Comparison of ENCODE assay signal across 12 mouse cellular contexts in genomic region chr16:41728900-41729585, GRCm38 (mm10).
DNase-seq lines count a peak whose midpoint lies in the region; ATAC-seq and TF ChIP-seq lines count a peak whose summit lies in the region.
"Had no signal": no experiment of that assay in that cellular context is flagged by ENCODE, and none has a peak within 500 bp of the region (broad histone marks: within the 10 kb centered on the region; RNA-seq: fewer than 3 reads in every experiment).

No protein-coding gene starts in this region.

- no peak overlapping the region for H3K9ac ChIP-seq in neural tube, embryonic 14.5 days (replicated peaks; ENCODE audit: low read depth, low read length)
- H3K9ac ChIP-seq: embryonic facial prominence, embryonic 12.5 days; liver, embryonic 14.5 days had no signal

- no peaks in the 10 kb centered on the region for H3K27me3 ChIP-seq in neural tube, embryonic 14.5 days (ENCODE audit: control insufficient read depth, insufficient read depth, low read length)
- H3K27me3 ChIP-seq: embryonic facial prominence, embryonic 12.5 days had no signal

- H3K9me3 ChIP-seq in neural tube, embryonic 14.5 days (ENCODE audit: control insufficient read depth, low read length), result no peaks in the 10 kb centered on the region
- H3K9me3 ChIP-seq: embryonic facial prominence, embryonic 12.5 days had no signal

- TF ChIP-seq CTCF in layer of hippocampus, adult 2 months (conservative IDR thresholded peaks at IDR 0.05), result no peak

- no peaks in the 10 kb centered on the region for H3K36me3 ChIP-seq in neural tube, embryonic 14.5 days (ENCODE audit: control insufficient read depth, insufficient read depth, low read length)
- H3K36me3 ChIP-seq: embryonic facial prominence, embryonic 12.5 days had no signal

- no peak overlapping the region for H3K4me3 ChIP-seq in layer of hippocampus, adult 2 months
- no peak overlapping the region for H3K4me3 ChIP-seq in neural tube, embryonic 14.5 days (ENCODE audit: low read depth, low read length)
- H3K4me3 ChIP-seq: embryonic facial prominence, embryonic 12.5 days had no signal

- peak; percentile 97 for ATAC-seq in cerebellum, adult (ENCODE audit: insufficient number of reproducible peaks, low FRiP score, low TSS enrichment)
- peak; percentile 91 for ATAC-seq in neural tube, embryonic 14.5 days (ENCODE audit: low read depth)
- ATAC-seq: intestine, embryonic 16.5 days had no signal

- peak overlapping the region; percentile 86 for H3K27ac ChIP-seq in layer of hippocampus, adult 2 months
- peak overlapping the region; percentile 12; the same call in 1 of the 2 replicates for H3K27ac ChIP-seq in neural tube, embryonic 14.5 days (ENCODE audit: low read depth, low read length)
- H3K27ac ChIP-seq: embryonic facial prominence, embryonic 12.5 days; liver, embryonic 14.5 days; stomach, postnatal 0 days had no signal

- DNase-seq in cerebellum, postnatal 10 days, result peak; percentile 91 to 93
- peak; percentile 69 to 83 for DNase-seq in layer of hippocampus, adult 2 months (ENCODE audit: low spot score in 2 of 2)
- DNase-seq in ovary, postnatal 10 days (ENCODE audit: low spot score), result no peak
- no peak for DNase-seq in gastrocnemius, postnatal 4 days (ENCODE audit: low spot score in 2 of 2)
- DNase-seq in adrenal gland, adult 18-20 months (ENCODE audit: low spot score in 2 of 2), result no peak
- DNase-seq: adrenal gland, adult 8-10 months had no signal

- H3K4me2 ChIP-seq in neural tube, embryonic 14.5 days (ENCODE audit: low read depth, low read length), result no peak overlapping the region
- H3K4me2 ChIP-seq: embryonic facial prominence, embryonic 12.5 days had no signal

- WGBS in neural tube, embryonic 14.5 days, result 47% methylated on average over 9 of the region's 9 CpGs

- no peaks in the 10 kb centered on the region for H3K4me1 ChIP-seq in neural tube, embryonic 14.5 days (ENCODE audit: control insufficient read depth, insufficient read depth, low read length)
- H3K4me1 ChIP-seq: embryonic facial prominence, embryonic 12.5 days had no signal

Comparison
In these comparisons a context has a peak if more than half of its experiments do, and no peak if none do; other contexts are left out.
1. DNase-seq: peak in cerebellum, postnatal 10 days (2 of 2) and layer of hippocampus, adult 2 months (2 of 2); none in ovary, postnatal 10 days (single experiment), gastrocnemius, postnatal 4 days (0 of 2) and adrenal gland, adult 18-20 months (0 of 2).